Mouse (Mus musculus): Measurements from ENCODE around the gene Rps2.

DNA sequence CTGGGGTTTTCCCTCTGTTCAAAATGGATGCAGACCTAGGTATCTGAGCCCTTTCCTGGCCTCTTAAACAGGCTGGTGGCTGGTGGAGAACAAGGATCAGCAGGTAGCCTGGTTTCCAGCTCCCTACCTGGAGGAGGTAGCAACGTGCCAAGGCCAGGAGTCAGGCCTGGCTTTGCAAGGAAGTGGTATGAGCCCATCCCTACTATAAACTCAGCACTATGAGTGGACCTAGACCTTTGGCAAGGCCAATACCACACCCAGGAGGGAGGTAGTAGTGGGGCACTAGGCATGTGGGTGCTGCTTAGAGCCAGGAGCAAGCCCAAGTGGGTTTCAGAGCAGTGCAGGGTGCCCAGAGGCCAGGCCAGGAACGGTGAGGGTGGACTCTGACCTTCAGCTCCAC, 18.4 kb upstream of the Rps2 start:
- TF ChIP-seq POLR2A (IDR thresholded peaks at IDR 0.05; ENCODE audit: borderline replicate concordance, low read depth, low read length) (no peak), CTCF (IDR thresholded peaks at IDR 0.05; ENCODE audit: low read depth, low read length) (no peak)
